Comparison of ENCODE assay signal across 25 mouse cellular contexts in genomic region chr5:119109501-119109900, GRCm38 (mm10).
"Had no signal": no experiment of that assay in that cellular context is flagged by ENCODE, and none has a peak within 500 bp of the region (broad histone marks: within the 10 kb centered on the region; RNA-seq: fewer than 3 reads in every experiment).

No protein-coding gene starts in this region.

- H3K4me1 ChIP-seq: heart, embryonic 12.5 days; intestine, embryonic 15.5 days; limb, embryonic 13.5 days; limb, embryonic 15.5 days had no signal

- H3K36me3 ChIP-seq: heart, embryonic 10.5 days; heart, embryonic 12.5 days; hindbrain, embryonic 10.5 days; hindbrain, embryonic 12.5 days; intestine, embryonic 15.5 days; limb, embryonic 13.5 days; limb, embryonic 15.5 days; liver, embryonic 12.5 days had no signal

- H3K9me3 ChIP-seq: heart, embryonic 10.5 days; heart, embryonic 12.5 days; hindbrain, embryonic 10.5 days; hindbrain, embryonic 12.5 days; intestine, embryonic 15.5 days; limb, embryonic 13.5 days; limb, embryonic 15.5 days; liver, embryonic 12.5 days had no signal

- H3K4me3 ChIP-seq: heart, embryonic 10.5 days; heart, embryonic 12.5 days; hindbrain, embryonic 10.5 days; hindbrain, embryonic 12.5 days; intestine, embryonic 15.5 days; limb, embryonic 13.5 days; limb, embryonic 15.5 days; liver, embryonic 12.5 days had no signal

- H3K27ac ChIP-seq: heart, embryonic 10.5 days; hindbrain, embryonic 10.5 days; hindbrain, embryonic 12.5 days; hindbrain, embryonic 14.5 days; intestine, embryonic 15.5 days; limb, embryonic 13.5 days; limb, embryonic 15.5 days; liver, embryonic 12.5 days; liver, embryonic 14.5 days had no signal

- DNase-seq: gastrocnemius, postnatal 14 days; gastrocnemius, postnatal 36 days; heart, adult 18-20 months; heart, postnatal 10 days; heart, postnatal 4 days; kidney, adult 18-20 months; kidney, adult 8-10 months; kidney, postnatal 10 days; kidney, postnatal 36 days; layer of hippocampus, adult 9-11 months; layer of hippocampus, postnatal 36 days; left cerebral cortex, postnatal 4 days had no signal

- H3K27me3 ChIP-seq: heart, embryonic 12.5 days; hindbrain, embryonic 12.5 days; intestine, embryonic 15.5 days; limb, embryonic 15.5 days had no signal

- H3K4me2 ChIP-seq: heart, embryonic 12.5 days; hindbrain, embryonic 12.5 days; hindbrain, embryonic 14.5 days; intestine, embryonic 15.5 days; limb, embryonic 13.5 days; limb, embryonic 15.5 days; liver, embryonic 12.5 days had no signal

- H3K9ac ChIP-seq: heart, embryonic 12.5 days; hindbrain, embryonic 12.5 days; hindbrain, embryonic 14.5 days; intestine, embryonic 15.5 days; limb, embryonic 13.5 days; limb, embryonic 15.5 days; liver, embryonic 12.5 days; liver, embryonic 14.5 days had no signal

- ATAC-seq: hindbrain, embryonic 16.5 days; inflammation-experienced regulatory T-cells, adult 6 months; intestine, embryonic 15.5 days; intestine, postnatal 0 days; liver, embryonic 12.5 days had no signal
